Mouse (Mus musculus) intestine, postnatal 0 days (tissue): ENCODE data around the gene Zfp597. TPM values are rescaled to one million over a fixed set of nuclear protein-coding genes. Genes with fewer than 3 reads are reported as not detected.

Source experiments
- ATAC-seq: fragments of 200-750 bp; cut with Nextera tagmentation; 2 replicates; pipeline ENCODE4 v1.8.0; 2017; ENCODE audit warnings: mild to moderate bottlenecking, moderate TSS enrichment, moderate library complexity
- H3K27ac ChIP-seq: fragments of 300-500 bp; sonication (generic); 2 replicates; pipeline ENCODE4 v1.5.1; 2014; ENCODE audit warnings: mild to moderate bottlenecking, low read depth, low read length, moderate library complexity
- H3K27me3 ChIP-seq: fragments of 300-500 bp; sonication (generic); replicated peaks from 2 replicates; pipeline ENCODE4 v1.6.1; 2014; ENCODE audit warnings: low read length, mixed read lengths; ENCODE audit not compliant: control insufficient read depth, insufficient read depth
- H3K36me3 ChIP-seq: fragments of 300-500 bp; sonication (generic); 2 replicates; pipeline ENCODE4 v1.6.1; 2014; ENCODE audit warnings: mild to moderate bottlenecking, moderate library complexity; ENCODE audit not compliant: control insufficient read depth, insufficient read depth
- H3K4me1 ChIP-seq: fragments of 300-500 bp; sonication (generic); replicated peaks from 2 replicates; pipeline ENCODE4 v1.6.1; 2014; ENCODE audit warnings: antibody characterized with exemption, low read length, mixed read lengths; ENCODE audit not compliant: control insufficient read depth, insufficient read depth
- H3K4me2 ChIP-seq: fragments of 300-500 bp; sonication (generic); replicated peaks from 2 replicates; pipeline ENCODE4 v1.6.1; 2014; ENCODE audit warnings: low read depth, mild to moderate bottlenecking, moderate library complexity
- H3K4me3 ChIP-seq: fragments of 300-500 bp; sonication (generic); 2 replicates; pipeline ENCODE4 v1.5.1; 2014; ENCODE audit warnings: low read depth, low read length
- H3K9ac ChIP-seq: fragments of 300-500 bp; sonication (generic); 2 replicates; pipeline ENCODE4 v1.6.1; 2014; ENCODE audit warnings: mild to moderate bottlenecking, low read depth, low read length
- H3K9me3 ChIP-seq: fragments of 300-500 bp; sonication (generic); 2 replicates; pipeline ENCODE4 v1.6.1; 2016; ENCODE audit warnings: mixed run types; ENCODE audit not compliant: control insufficient read depth
- CTCF ChIP-seq: sonication (generic); IDR thresholded peaks from 2 replicates; pipeline ENCODE4 v1.5.1; 2016; ENCODE audit warnings: low read depth, mild to moderate bottlenecking, control low read depth, antibody characterized with exemption, moderate library complexity
- WGBS: fragments of 180-500 bp; shearing (Covaris S2); extraction: QIAGEN DNeasy Blood & Tissue Kit; methylation state at CpG from one replicate; pipeline ENCODE4 v1.1.7; 2014; 5-methylcytosine and 5-hydroxymethylcytosine counted together
- polyA plus RNA-seq: library from polyadenylated mRNA; unstranded; fragments of >200 nt; fragmentation: Nextera tagmentation; extraction: Ambion mirVana; gene quantifications from 2 replicates; pipeline ENCODE4 v1.2.1, GENCODE M21; 2015

Gene Zfp597
- polyA plus RNA-seq, 1 experiment from 2014 or later: 2.7 TPM

- no peak overlapping the region for H3K4me3 ChIP-seq
- H3K27me3 ChIP-seq: no peaks in the 10 kb centered on the region
- 81% methylated on average over 3 of the region's 3 CpGs for WGBS
- no peaks in the 10 kb centered on the region for H3K4me1 ChIP-seq
- no peak overlapping the region for H3K4me2 ChIP-seq
- H3K36me3 ChIP-seq: no peaks in the 10 kb centered on the region
- TF ChIP-seq CTCF: peak; percentile 37
- H3K9ac ChIP-seq: no peak overlapping the region
- no peaks in the 10 kb centered on the region for H3K9me3 ChIP-seq
- no peak overlapping the region for H3K27ac ChIP-seq
- no peak for ATAC-seq
These were observed 35.9 kb downstream of the Zfp597 start for GRCm38 (mm10) chr16:3848416-3848815.

GRCm38 (mm10) chr16:3847871-3848270, 36.5 kb downstream of the Zfp597 start:
- H3K9ac ChIP-seq: no peak overlapping the region
- H3K4me3 ChIP-seq: no peak overlapping the region
- H3K36me3 ChIP-seq: no peaks in the 10 kb centered on the region
- no peak overlapping the region for H3K27ac ChIP-seq
- no peak for ATAC-seq
- no peaks in the 10 kb centered on the region for H3K27me3 ChIP-seq
- TF ChIP-seq CTCF: no peak
- peak overlapping the region; percentile 74 for H3K4me2 ChIP-seq
- 80% methylated on average over 4 of the region's 4 CpGs for WGBS
- H3K4me1 ChIP-seq: no peaks in the 10 kb centered on the region
- H3K9me3 ChIP-seq: no peaks in the 10 kb centered on the region

- WGBS: 2% methylated on average over 38 of the region's 38 CpGs
These were observed 37.4 kb downstream of the Zfp597 start, which contains the start of gene Zfp174 for GRCm38 (mm10) chr16:3846711-3847518. Gene Zfp174 (plus strand): TSS chr16:3847268.

GRCm38 (mm10) chr16:3843796-3844195, 40.6 kb downstream of the Zfp597 start:
- Histone ChIP-seq H3K9ac (no peak overlapping the region), H3K4me3 (no peak overlapping the region), H3K36me3 (no peaks in the 10 kb centered on the region), H3K27me3 (no peaks in the 10 kb centered on the region), H3K27ac (no peak overlapping the region), H3K9me3 (no peaks in the 10 kb centered on the region), H3K4me1 (no peaks in the 10 kb centered on the region), H3K4me2 (no peak overlapping the region)
- no peak for TF ChIP-seq CTCF
- 66% methylated on average over 1 of the region's 1 CpGs for WGBS
- ATAC-seq: no peak

More at GRCm38 (mm10) chr16:3846711-3847518, 37.4 kb downstream of the Zfp597 start, which contains the start of gene Zfp174:
- H3K27ac ChIP-seq: no peak within 1 kb of the TSS
- peak within 1 kb of the TSS; percentile 63 for H3K9ac ChIP-seq
- no peaks in the 10 kb centered on the region for H3K36me3 ChIP-seq
- no peaks in the 10 kb centered on the region for H3K4me1 ChIP-seq
- H3K27me3 ChIP-seq: no peaks in the 10 kb centered on the region
- H3K4me2 ChIP-seq: peak within 1 kb of the TSS; percentile 74
- no peak for TF ChIP-seq CTCF
- H3K9me3 ChIP-seq: no peaks in the 10 kb centered on the region
- H3K4me3 ChIP-seq: peak within 1 kb of the TSS; percentile 59
- peak; percentile 98 for ATAC-seq

- no peak overlapping the region for H3K4me3 ChIP-seq
- 19% methylated on average over 4 of the region's 4 CpGs for WGBS
- no peak overlapping the region for H3K9ac ChIP-seq
- no peaks in the 10 kb centered on the region for H3K36me3 ChIP-seq
- no peaks in the 10 kb centered on the region for H3K9me3 ChIP-seq
- no peak overlapping the region for H3K27ac ChIP-seq
- no peak for ATAC-seq
- TF ChIP-seq CTCF: no peak
- H3K27me3 ChIP-seq: no peaks in the 10 kb centered on the region
- 0 out of 2 replicates have a peak overlapping the region, but pooled peaks have one; percentile 10 for H3K4me2 ChIP-seq
- H3K4me1 ChIP-seq: no peaks in the 10 kb centered on the region
These were observed 41.4 kb downstream of the Zfp597 start for GRCm38 (mm10) chr16:3842989-3843388.

GRCm38 (mm10) chr16:3839157-3839885, 45.0 kb downstream of the Zfp597 start:
- TF ChIP-seq CTCF: peak; percentile 82
- Histone ChIP-seq H3K27me3 (no peaks in the 10 kb centered on the region), H3K4me1 (no peaks in the 10 kb centered on the region), H3K4me2 (no peak overlapping the region), H3K36me3 (no peaks in the 10 kb centered on the region), H3K9ac (no peak overlapping the region), H3K4me3 (no peak overlapping the region), H3K9me3 (no peaks in the 10 kb centered on the region), H3K27ac (no peak overlapping the region)
- peak; percentile 60; the same call in 1 of the 2 replicates for ATAC-seq
- WGBS: 55% methylated on average over 17 of the region's 17 CpGs
